Mouse (Mus musculus) embryonic fibroblast, embryonic 13.5 days (primary cell): ENCODE results near the gene Ddx43.

Experiments used
- CTCF ChIP-seq: IDR thresholded peaks from 2 replicates; pipeline ENCODE4 v1.5.1; 2011; ENCODE audit warnings: mild to moderate bottlenecking, control low read depth, low read length, moderate library complexity, borderline replicate concordance; ENCODE audit not compliant: insufficient read depth
- POLR2A ChIP-seq: IDR thresholded peaks from 2 replicates; pipeline ENCODE4 v1.6.1; 2011; ENCODE audit warnings: low read depth, mild to moderate bottlenecking, control low read depth, low read length, moderate library complexity

DNA sequence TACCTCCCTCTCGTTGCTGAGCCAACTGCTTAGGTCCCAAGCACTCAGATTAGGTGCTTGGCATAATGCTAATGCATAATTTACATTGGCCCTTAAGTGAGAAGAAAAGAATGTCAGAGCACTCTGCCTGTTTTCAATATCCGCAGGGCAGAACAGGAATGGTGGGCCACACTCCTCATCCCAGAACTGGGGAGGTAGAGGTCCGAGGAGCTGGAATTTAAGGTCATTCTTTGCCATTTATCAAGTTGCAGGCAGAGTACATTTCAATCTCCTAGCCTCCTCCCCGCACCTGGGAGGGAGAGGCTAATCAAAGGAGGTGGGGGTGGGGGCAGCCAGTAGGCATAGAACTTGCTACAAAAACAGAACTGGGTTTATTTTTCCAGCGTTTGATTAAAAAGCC is 21.2 kb upstream of the Ddx43 start:
- TF ChIP-seq POLR2A (no peak), CTCF (no peak)
